Mouse (Mus musculus) lung, postnatal 0 days (tissue): ENCODE results near the gene Kcnn3. TPM values are rescaled to one million over a fixed set of nuclear protein-coding genes. Genes with fewer than 3 reads are reported as not detected.

Source experiments
- ATAC-seq: fragments of 200-750 bp; cut with Nextera tagmentation; 2 replicates; pipeline ENCODE4 v1.8.0; 2017; ENCODE audit warnings: moderate library complexity
- DNase-seq: peaks from one replicate; pipeline ENCODE4 v3.0.0-alpha.2; 2016; ENCODE audit warnings: low spot score
- H3K27ac ChIP-seq: fragments of 300-500 bp; sonication (generic); 2 replicates; pipeline ENCODE4 v1.5.1; 2014; ENCODE audit warnings: antibody characterized with exemption, mild to moderate bottlenecking, low read length, mixed read lengths
- H3K27me3 ChIP-seq: fragments of 300-500 bp; sonication (generic); replicated peaks from 2 replicates; pipeline ENCODE4 v1.6.1; 2014; ENCODE audit warnings: low read length, mixed read lengths; ENCODE audit not compliant: insufficient read depth
- H3K36me3 ChIP-seq: fragments of 300-500 bp; sonication (generic); 2 replicates; pipeline ENCODE4 v1.6.1; 2014; ENCODE audit warnings: low read length, mixed read lengths; ENCODE audit not compliant: insufficient read depth
- H3K4me1 ChIP-seq: fragments of 300-500 bp; sonication (generic); 2 replicates; pipeline ENCODE4 v1.6.1; 2014; ENCODE audit warnings: antibody characterized with exemption, low read depth, low read length, mixed read lengths; ENCODE audit not compliant: insufficient read depth
- H3K4me2 ChIP-seq: fragments of 300-500 bp; sonication (generic); replicated peaks from 2 replicates; pipeline ENCODE4 v1.6.1; 2014; ENCODE audit warnings: low read depth, mild to moderate bottlenecking, low read length, moderate library complexity, mixed read lengths
- H3K4me3 ChIP-seq: fragments of 300-500 bp; sonication (generic); 2 replicates; pipeline ENCODE4 v1.5.1; 2014; ENCODE audit warnings: low read depth, low read length
- H3K9ac ChIP-seq: fragments of 300-500 bp; sonication (generic); replicated peaks from 2 replicates; pipeline ENCODE4 v1.6.1; 2014; ENCODE audit warnings: low read depth, mild to moderate bottlenecking
- H3K9me3 ChIP-seq: fragments of 300-500 bp; sonication (generic); 2 replicates; pipeline ENCODE4 v1.6.1; 2016; ENCODE audit warnings: low read length, mixed read lengths
- CTCF ChIP-seq: IDR thresholded peaks from 2 replicates; pipeline ENCODE4 v1.5.1; 2016; ENCODE audit warnings: antibody characterized with exemption, mild to moderate bottlenecking
- EP300 ChIP-seq: IDR thresholded peaks from 2 replicates; pipeline ENCODE4 v1.6.1; 2016; ENCODE audit warnings: antibody characterized with exemption, mild to moderate bottlenecking, control low read depth
- WGBS: fragments of 180-500 bp; shearing (Covaris S2); extraction: QIAGEN DNeasy Blood & Tissue Kit; methylation state at CpG from one replicate; pipeline ENCODE4 v1.1.7; 2014; 5-methylcytosine and 5-hydroxymethylcytosine counted together
- polyA plus RNA-seq: library from polyadenylated mRNA; unstranded; fragments of >200 nt; fragmentation: Nextera tagmentation; extraction: Ambion mirVana; gene quantifications from 2 replicates; pipeline ENCODE4 v1.2.1, GENCODE M21; 2015

The Kcnn3 gene
- polyA plus RNA-seq, 1 experiment from 2014 or later, result 1.0 TPM

- H3K9ac ChIP-seq, result no peak overlapping the region
- H3K9me3 ChIP-seq, result no peaks in the 10 kb centered on the region
- H3K27me3 ChIP-seq, result no peaks in the 10 kb centered on the region
- H3K4me2 ChIP-seq, result no peak overlapping the region
- no peak for TF ChIP-seq CTCF
- TF ChIP-seq EP300, result no peak
- no peaks in the 10 kb centered on the region for H3K4me1 ChIP-seq
- no peak overlapping the region for H3K4me3 ChIP-seq
- DNase-seq (no peak), ATAC-seq (no peak)
- no peaks in the 10 kb centered on the region for H3K36me3 ChIP-seq
- no peak overlapping the region for H3K27ac ChIP-seq
- WGBS, result 72% methylated on average over 6 of the region's 6 CpGs
These were observed 184.1 kb downstream of the Kcnn3 start for GRCm38 (mm10) chr3:89704064-89704463.

- peaks cover 4% of the 10 kb centered on the region; the same call in 1 of the 2 replicates for H3K4me1 ChIP-seq
- H3K36me3 ChIP-seq, result no peaks in the 10 kb centered on the region
- H3K9me3 ChIP-seq, result no peaks in the 10 kb centered on the region
- H3K4me2 ChIP-seq, result peak within 1 kb of the TSS; percentile 99
- H3K27ac ChIP-seq, result no peak within 1 kb of the TSS
- peak; percentile 77 for TF ChIP-seq CTCF
- TF ChIP-seq EP300, result no peak
- no peaks in the 10 kb centered on the region for H3K27me3 ChIP-seq
- peak within 1 kb of the TSS; percentile 56 for H3K9ac ChIP-seq
- peak; percentile 72 for DNase-seq
- WGBS, result 7% methylated on average over 27 of the region's 28 CpGs
- peak within 1 kb of the TSS; percentile 74 for H3K4me3 ChIP-seq
- peak; percentile 83 for ATAC-seq
These were observed 194.6 kb downstream of the Kcnn3 start, which contains the start of gene Adar for GRCm38 (mm10) chr3:89714359-89715206. Adar (plus strand) TSS chr3:89715022.

GRCm38 (mm10) chr3:89715207-89715966, 195.4 kb downstream of the Kcnn3 start:
- 2% methylated on average over 39 of the region's 59 CpGs for WGBS
- H3K4me1 ChIP-seq, result peaks cover 4% of the 10 kb centered on the region; the same call in 1 of the 2 replicates

GRCm38 (mm10) chr3:89715967-89716256, 195.9 kb downstream of the Kcnn3 start:
- Histone ChIP-seq H3K36me3 (no peaks in the 10 kb centered on the region), H3K27me3 (no peaks in the 10 kb centered on the region), H3K4me3 (no peak overlapping the region), H3K4me2 (peak overlapping the region; percentile 99), H3K27ac (no peak overlapping the region), H3K9me3 (no peaks in the 10 kb centered on the region), H3K9ac (no peak overlapping the region), H3K4me1 (peaks cover 4% of the 10 kb centered on the region; the same call in 1 of the 2 replicates)
- no peak for DNase-seq
- 42% methylated on average over 6 of the region's 6 CpGs for WGBS
- ATAC-seq, result no peak
- TF ChIP-seq EP300 (no peak), CTCF (no peak)

More at GRCm38 (mm10) chr3:89715207-89715966, 195.4 kb downstream of the Kcnn3 start:
- no peaks in the 10 kb centered on the region for H3K36me3 ChIP-seq
- no peaks in the 10 kb centered on the region for H3K27me3 ChIP-seq
- TF ChIP-seq EP300 (no peak), CTCF (no peak)
- H3K4me3 ChIP-seq, result peak overlapping the region; percentile 74
- H3K27ac ChIP-seq, result no peak overlapping the region
- no peaks in the 10 kb centered on the region for H3K9me3 ChIP-seq
- H3K4me2 ChIP-seq, result peak overlapping the region; percentile 99
- DNase-seq (peak; percentile 43), ATAC-seq (peak; percentile 68)
- peak overlapping the region; percentile 56 for H3K9ac ChIP-seq

GRCm38 (mm10) chr3:89722032-89722431, 202.1 kb downstream of the Kcnn3 start:
- TF ChIP-seq CTCF, result no peak
- no peak for TF ChIP-seq EP300
- Histone ChIP-seq H3K27ac (no peak overlapping the region), H3K36me3 (no peaks in the 10 kb centered on the region), H3K4me1 (no peaks in the 10 kb centered on the region), H3K4me3 (no peak overlapping the region), H3K9me3 (no peaks in the 10 kb centered on the region), H3K9ac (no peak overlapping the region), H3K4me2 (no peak overlapping the region), H3K27me3 (no peaks in the 10 kb centered on the region)
- no peak for DNase-seq
- ATAC-seq, result no peak

- Histone ChIP-seq H3K36me3 (no peaks in the 10 kb centered on the region), H3K27ac (no peak overlapping the region), H3K4me2 (no peak overlapping the region), H3K9ac (no peak overlapping the region), H3K4me3 (no peak overlapping the region), H3K27me3 (no peaks in the 10 kb centered on the region), H3K4me1 (no peaks in the 10 kb centered on the region), H3K9me3 (no peaks in the 10 kb centered on the region)
- DNase-seq (no peak), ATAC-seq (peak; percentile 23; the same call in 1 of the 2 replicates)
- 48% methylated on average over 7 of the region's 7 CpGs for WGBS
- TF ChIP-seq EP300 (no peak), CTCF (no peak)
These were observed 203.6 kb downstream of the Kcnn3 start for GRCm38 (mm10) chr3:89723400-89724084.

Other genes with a start within 250 kb of the Kcnn3 start
- 95.7 and 96.4 TPM in 2 replicates for gene Slc50a1, start 249.6 kb upstream of the Kcnn3 start, polyA plus RNA-seq
- 174 and 188 TPM in 2 replicates for gene Efna1, start 239.0 kb upstream of the Kcnn3 start, polyA plus RNA-seq
- 4.4 and 6.7 TPM in 2 replicates for gene Efna3, start 197.2 kb upstream of the Kcnn3 start, polyA plus RNA-seq
- gene Efna4, start 182.1 kb upstream of the Kcnn3 start, polyA plus RNA-seq, result 9.7 and 10.3 TPM in 2 replicates
- gene Adam15, start 170.2 kb upstream of the Kcnn3 start, polyA plus RNA-seq, result 133 and 177 TPM in 2 replicates
- gene Dcst2, start 158.2 kb upstream of the Kcnn3 start, polyA plus RNA-seq, result 0.16 and 0.25 TPM in 2 replicates
- gene Dcst1, start 154.9 kb upstream of the Kcnn3 start, polyA plus RNA-seq, result 0.11 and 0.38 TPM in 2 replicates
- 6.4 and 7.3 TPM in 2 replicates for gene Zbtb7b, start 125.4 kb upstream of the Kcnn3 start, polyA plus RNA-seq
- gene Lenep, start 117.4 kb upstream of the Kcnn3 start, polyA plus RNA-seq, result not detected in 2 replicates
- 17.9 and 18.2 TPM in 2 replicates for gene Flad1, start 108.3 kb upstream of the Kcnn3 start, polyA plus RNA-seq
- gene Cks1b, start 101.8 kb upstream of the Kcnn3 start, polyA plus RNA-seq, result 75.5 and 83.0 TPM in 2 replicates
- gene Shc1, start 101.7 kb upstream of the Kcnn3 start, polyA plus RNA-seq, result 52.6 and 55.7 TPM in 2 replicates
- gene Pygo2, start 90.0 kb upstream of the Kcnn3 start, polyA plus RNA-seq, result 19.4 and 20.7 TPM in 2 replicates
- gene Pbxip1, start 83.5 kb upstream of the Kcnn3 start, polyA plus RNA-seq, result 55.9 and 63.0 TPM in 2 replicates
- 53.5 and 96.6 TPM in 2 replicates for gene Pmvk, start 65.6 kb upstream of the Kcnn3 start, polyA plus RNA-seq
- gene Adar, start 194.9 kb downstream of the Kcnn3 start, polyA plus RNA-seq, result 7.5 and 7.9 TPM in 2 replicates
- 0.17 and 0.27 TPM in 2 replicates for gene Chrnb2, start 244.5 kb downstream of the Kcnn3 start, polyA plus RNA-seq